Mouse (Mus musculus): ENCODE results near the gene Olfr802. TPM values are rescaled to one million over a fixed set of nuclear protein-coding genes. Genes with fewer than 3 reads are reported as not detected.

The Olfr802 gene
- polyA plus RNA-seq (2014; fragmentation: Illumina TruSeq; extraction: RNeasy Lipid Tissue Mini Kit (QIAGEN cat#74804); ENCODE audit: low replicate concordance) = not detected

GRCm38 (mm10) chr10:129688069-129688468 lies at the start of gene Olfr802:
Gene Olfr802 (minus strand): TSS chr10:129688169.

GRCm38 (mm10) chr10:129729275-129729674 lies 41.3 kb upstream of the Olfr802 start, which contains the start of gene Olfr805:
Gene Olfr805 (minus strand): TSS chr10:129729375.

GRCm38 (mm10) chr10:129702910-129703309 lies 14.9 kb upstream of the Olfr802 start, which contains the start of gene Olfr804:
Gene Olfr804 (plus strand): TSS chr10:129703210.

GRCm38 (mm10) chr10:129694186-129694585 lies 6.2 kb upstream of the Olfr802 start, which contains the start of gene Olfr803:
Gene Olfr803 (minus strand): TSS chr10:129694286.

GRCm38 (mm10) chr10:129673765-129674164 lies 14.2 kb downstream of the Olfr802 start, which contains the start of gene Olfr801:
Gene Olfr801 (minus strand): TSS chr10:129673865.

GRCm38 (mm10) chr10:129657394-129657793 lies 30.6 kb downstream of the Olfr802 start, which contains the start of gene Olfr800:
Gene Olfr800 (plus strand): TSS chr10:129657694.

GRCm38 (mm10) chr10:129637184-129637583 lies 50.8 kb downstream of the Olfr802 start, which contains the start of gene Olfr799:
Gene Olfr799 (plus strand): TSS chr10:129637484.

GRCm38 (mm10) chr10:129627834-129628233 lies 60.1 kb downstream of the Olfr802 start, which contains the start of gene Olfr798:
Gene Olfr798 (minus strand): TSS chr10:129627934.

Other genes starting within 250 kb of the Olfr802 start
- gene Olfr787, start 226.3 kb downstream of the Olfr802 start, polyA plus RNA-seq (2014; fragmentation: Illumina TruSeq; extraction: RNeasy Lipid Tissue Mini Kit (QIAGEN cat#74804); ENCODE audit: low replicate concordance) = not detected
- gene Olfr788, start 217.2 kb downstream of the Olfr802 start, polyA plus RNA-seq (2014; fragmentation: Illumina TruSeq; extraction: RNeasy Lipid Tissue Mini Kit (QIAGEN cat#74804); ENCODE audit: low replicate concordance) = not detected
- gene Olfr789, start 203.4 kb downstream of the Olfr802 start, polyA plus RNA-seq (2014; fragmentation: Illumina TruSeq; extraction: RNeasy Lipid Tissue Mini Kit (QIAGEN cat#74804); ENCODE audit: low replicate concordance) = not detected
- gene Olfr790, start 189.7 kb downstream of the Olfr802 start, polyA plus RNA-seq (2014; fragmentation: Illumina TruSeq; extraction: RNeasy Lipid Tissue Mini Kit (QIAGEN cat#74804); ENCODE audit: low replicate concordance) = not detected
- gene Olfr791, start 166.4 kb downstream of the Olfr802 start, polyA plus RNA-seq (2014; fragmentation: Illumina TruSeq; extraction: RNeasy Lipid Tissue Mini Kit (QIAGEN cat#74804); ENCODE audit: low replicate concordance) = not detected
- not detected for gene Olfr792, start 149.0 kb downstream of the Olfr802 start, polyA plus RNA-seq (2014; fragmentation: Illumina TruSeq; extraction: RNeasy Lipid Tissue Mini Kit (QIAGEN cat#74804); ENCODE audit: low replicate concordance)
- not detected for gene Olfr794, start 120.5 kb downstream of the Olfr802 start, polyA plus RNA-seq (2014; fragmentation: Illumina TruSeq; extraction: RNeasy Lipid Tissue Mini Kit (QIAGEN cat#74804); ENCODE audit: low replicate concordance)
- gene Olfr796, start 75.6 kb downstream of the Olfr802 start, polyA plus RNA-seq (2014; fragmentation: Illumina TruSeq; extraction: RNeasy Lipid Tissue Mini Kit (QIAGEN cat#74804); ENCODE audit: low replicate concordance) = not detected
- not detected for gene Olfr798, start 60.2 kb downstream of the Olfr802 start, polyA plus RNA-seq (2014; fragmentation: Illumina TruSeq; extraction: RNeasy Lipid Tissue Mini Kit (QIAGEN cat#74804); ENCODE audit: low replicate concordance)
- not detected for gene Olfr799, start 50.7 kb downstream of the Olfr802 start, polyA plus RNA-seq (2014; fragmentation: Illumina TruSeq; extraction: RNeasy Lipid Tissue Mini Kit (QIAGEN cat#74804); ENCODE audit: low replicate concordance)
- not detected for gene Olfr800, start 30.5 kb downstream of the Olfr802 start, polyA plus RNA-seq (2014; fragmentation: Illumina TruSeq; extraction: RNeasy Lipid Tissue Mini Kit (QIAGEN cat#74804); ENCODE audit: low replicate concordance)
- not detected for gene Olfr801, start 14.3 kb downstream of the Olfr802 start, polyA plus RNA-seq (2014; fragmentation: Illumina TruSeq; extraction: RNeasy Lipid Tissue Mini Kit (QIAGEN cat#74804); ENCODE audit: low replicate concordance)
- not detected for gene Olfr803, start 6.1 kb upstream of the Olfr802 start, polyA plus RNA-seq (2014; fragmentation: Illumina TruSeq; extraction: RNeasy Lipid Tissue Mini Kit (QIAGEN cat#74804); ENCODE audit: low replicate concordance)
- gene Olfr804, start 15.0 kb upstream of the Olfr802 start, polyA plus RNA-seq (2014; fragmentation: Illumina TruSeq; extraction: RNeasy Lipid Tissue Mini Kit (QIAGEN cat#74804); ENCODE audit: low replicate concordance) = not detected
- not detected for gene Olfr805, start 41.2 kb upstream of the Olfr802 start, polyA plus RNA-seq (2014; fragmentation: Illumina TruSeq; extraction: RNeasy Lipid Tissue Mini Kit (QIAGEN cat#74804); ENCODE audit: low replicate concordance)
- not detected for gene Olfr806, start 53.8 kb upstream of the Olfr802 start, polyA plus RNA-seq (2014; fragmentation: Illumina TruSeq; extraction: RNeasy Lipid Tissue Mini Kit (QIAGEN cat#74804); ENCODE audit: low replicate concordance)
- gene Olfr807, start 69.6 kb upstream of the Olfr802 start, polyA plus RNA-seq (2014; fragmentation: Illumina TruSeq; extraction: RNeasy Lipid Tissue Mini Kit (QIAGEN cat#74804); ENCODE audit: low replicate concordance) = not detected
- not detected for gene Olfr808, start 77.3 kb upstream of the Olfr802 start, polyA plus RNA-seq (2014; fragmentation: Illumina TruSeq; extraction: RNeasy Lipid Tissue Mini Kit (QIAGEN cat#74804); ENCODE audit: low replicate concordance)
- gene Olfr809, start 86.5 kb upstream of the Olfr802 start, polyA plus RNA-seq (2014; fragmentation: Illumina TruSeq; extraction: RNeasy Lipid Tissue Mini Kit (QIAGEN cat#74804); ENCODE audit: low replicate concordance) = not detected
- gene Olfr810, start 106.7 kb upstream of the Olfr802 start, polyA plus RNA-seq (2014; fragmentation: Illumina TruSeq; extraction: RNeasy Lipid Tissue Mini Kit (QIAGEN cat#74804); ENCODE audit: low replicate concordance) = not detected
- not detected for gene Olfr811, start 116.2 kb upstream of the Olfr802 start, polyA plus RNA-seq (2014; fragmentation: Illumina TruSeq; extraction: RNeasy Lipid Tissue Mini Kit (QIAGEN cat#74804); ENCODE audit: low replicate concordance)
- not detected for gene Olfr812, start 157.9 kb upstream of the Olfr802 start, polyA plus RNA-seq (2014; fragmentation: Illumina TruSeq; extraction: RNeasy Lipid Tissue Mini Kit (QIAGEN cat#74804); ENCODE audit: low replicate concordance)
- gene Olfr813, start 167.2 kb upstream of the Olfr802 start, polyA plus RNA-seq (2014; fragmentation: Illumina TruSeq; extraction: RNeasy Lipid Tissue Mini Kit (QIAGEN cat#74804); ENCODE audit: low replicate concordance) = not detected
- gene Olfr814, start 191.7 kb upstream of the Olfr802 start, polyA plus RNA-seq (2014; fragmentation: Illumina TruSeq; extraction: RNeasy Lipid Tissue Mini Kit (QIAGEN cat#74804); ENCODE audit: low replicate concordance) = not detected
- not detected for gene Olfr815, start 217.7 kb upstream of the Olfr802 start, polyA plus RNA-seq (2014; fragmentation: Illumina TruSeq; extraction: RNeasy Lipid Tissue Mini Kit (QIAGEN cat#74804); ENCODE audit: low replicate concordance)
- gene Olfr816, start 227.4 kb upstream of the Olfr802 start, polyA plus RNA-seq (2014; fragmentation: Illumina TruSeq; extraction: RNeasy Lipid Tissue Mini Kit (QIAGEN cat#74804); ENCODE audit: low replicate concordance) = not detected

Data from small intestine, adult 10 weeks (tissue).